Mouse (Mus musculus) B cell, adult 62 days (primary cell): Measurements from ENCODE around the gene 4930438A08Rik. TPM values are rescaled to one million over a fixed set of nuclear protein-coding genes. Genes with fewer than 3 reads are reported as not detected.

Source experiments
- total RNA-seq: library from RNA; stranded (reverse); gene quantifications from 4 replicates; pipeline ENCODE4 v1.2.4, GENCODE M21; 2023

Gene 4930438A08Rik
- not detected in 4 replicates for total RNA-seq

DNA sequence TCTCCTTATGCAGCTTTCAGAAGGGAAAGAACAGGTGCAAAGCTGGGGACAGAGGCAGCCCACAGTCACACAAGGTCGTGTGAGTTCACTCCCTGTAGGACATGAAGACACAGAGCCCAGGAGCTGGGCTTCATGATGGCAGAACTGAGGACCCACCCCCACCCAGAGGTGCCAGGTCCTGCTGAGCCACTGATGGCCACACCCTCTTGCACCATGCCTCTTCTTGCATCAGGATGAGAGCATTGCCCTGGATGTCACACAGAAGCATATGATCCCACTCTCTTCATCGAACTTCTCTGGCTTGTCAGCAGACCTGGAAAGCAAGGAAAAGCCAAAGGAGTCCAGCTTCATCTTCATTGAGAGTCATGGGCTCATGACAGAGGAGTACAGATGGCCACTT lies at the start of gene 4930438A08Rik:
TSS of gene 4930438A08Rik (plus strand) at position 228 of the 400 bp plus-strand sequence.

DNA sequence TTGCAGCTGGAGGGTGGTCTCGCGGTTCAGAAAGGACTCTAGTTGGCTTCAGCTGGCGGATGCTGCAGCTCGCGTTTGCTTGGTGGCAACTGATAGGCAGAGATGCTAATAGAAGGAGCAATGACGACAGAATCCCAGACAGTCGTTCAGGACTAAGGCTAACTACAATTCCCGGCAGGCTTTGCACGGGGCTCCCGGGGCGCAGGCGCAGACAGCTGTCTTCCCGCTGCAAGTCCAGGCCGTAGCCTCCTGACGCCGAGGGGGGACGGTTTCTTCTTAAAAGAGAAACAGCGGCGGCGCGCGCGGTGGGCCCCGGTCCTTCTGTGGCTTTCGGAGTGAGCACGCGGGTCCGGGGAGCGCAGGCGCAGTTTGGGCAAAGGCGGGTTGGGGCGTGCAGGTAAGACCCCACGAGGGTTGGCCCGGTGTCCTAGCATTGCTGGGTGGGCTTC lies 32.3 kb downstream of the 4930438A08Rik start, which contains the start of gene Zfp692:
TSS of gene Zfp692 (plus strand) at position 210 of the 449 bp plus-strand sequence.

DNA sequence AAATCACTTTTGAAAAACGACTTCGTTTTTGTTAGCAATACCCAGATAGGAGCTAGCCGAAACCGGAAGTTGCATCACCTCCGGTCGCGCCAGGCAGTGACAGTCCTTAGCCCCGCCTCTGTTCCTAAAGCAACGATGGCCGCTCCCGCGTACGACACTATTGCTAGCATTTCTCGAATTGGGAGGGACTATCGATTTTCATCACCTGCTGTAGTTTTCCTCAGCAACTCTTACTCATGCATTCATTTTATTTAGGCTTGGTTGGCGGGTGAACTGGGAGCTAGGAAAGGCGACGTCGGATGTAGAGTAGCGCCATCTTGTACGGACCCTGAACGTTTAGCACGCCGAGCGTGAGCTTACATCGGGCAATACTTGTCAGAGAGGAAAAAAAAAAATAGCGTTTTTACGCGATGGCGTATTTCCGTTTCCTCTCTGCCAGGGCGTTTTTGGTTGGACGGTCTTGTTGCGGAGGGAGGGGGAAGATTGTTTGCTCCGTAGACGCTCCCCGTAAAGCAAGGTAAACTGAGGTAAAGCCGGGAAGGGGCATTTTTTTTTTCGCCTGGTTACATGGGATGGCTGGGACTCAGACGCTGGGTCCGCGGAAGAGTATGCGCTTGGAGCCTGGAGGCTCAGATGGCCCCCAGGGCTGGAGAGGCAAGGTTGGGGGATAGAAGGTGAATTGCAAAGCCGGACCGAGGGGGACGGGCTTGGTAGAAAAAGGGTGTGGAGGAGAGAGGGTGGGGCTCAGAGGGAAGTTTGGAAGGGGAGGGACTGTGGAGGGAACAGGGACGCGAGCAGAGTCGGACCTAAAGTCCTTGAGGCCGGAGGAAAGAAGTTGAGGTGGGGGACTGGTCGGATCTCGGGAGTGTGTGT lies 55.9 kb downstream of the 4930438A08Rik start, which contains the start of the genes Zfp672 and Sh3bp5l:
TSS of gene Zfp672 (minus strand) at position 64 of the 873 bp plus-strand sequence.
TSS of gene Sh3bp5l (plus strand) at position 449 of the 873 bp plus-strand sequence.

Other genes starting within 250 kb of the 4930438A08Rik start
- not detected in 4 replicates for gene Gm12248, start 181.7 kb upstream of the 4930438A08Rik start, total RNA-seq
- 54.6 to 55.8 TPM (median 54.8 TPM) in 4 replicates for gene Cnot8, start 170.6 kb upstream of the 4930438A08Rik start, total RNA-seq
- 18.9 to 21.6 TPM (median 21.0 TPM) in 4 replicates for gene Gemin5, start 106.3 kb upstream of the 4930438A08Rik start, total RNA-seq
- gene Mrpl22, start 103.1 kb upstream of the 4930438A08Rik start, total RNA-seq: 20.1 to 24.9 TPM (median 20.9 TPM) in 4 replicates
- 14.5 to 18.3 TPM (median 15.9 TPM) in 4 replicates for gene Igtp, start 75.2 kb upstream of the 4930438A08Rik start, total RNA-seq
- 5.5 to 7.1 TPM (median 6.5 TPM) in 4 replicates for gene Irgm2, start 75.2 kb upstream of the 4930438A08Rik start, total RNA-seq
- 28.3 to 34.6 TPM (median 29.4 TPM) in 4 replicates for gene Zfp692, start 32.3 kb downstream of the 4930438A08Rik start, total RNA-seq
- 30.6 to 35.1 TPM (median 33.0 TPM) in 4 replicates for gene Zfp672, start 55.5 kb downstream of the 4930438A08Rik start, total RNA-seq
- 21.8 to 27.3 TPM (median 23.7 TPM) in 4 replicates for gene Sh3bp5l, start 55.9 kb downstream of the 4930438A08Rik start, total RNA-seq
- not detected in 4 replicates for gene Lypd8, start 104.2 kb downstream of the 4930438A08Rik start, total RNA-seq
- not detected in 4 replicates for gene 1810065E05Rik, start 146.3 kb downstream of the 4930438A08Rik start, total RNA-seq
- gene Gm12253, start 157.8 kb downstream of the 4930438A08Rik start, total RNA-seq: not detected in 4 replicates
- not detected in 4 replicates for gene Lypd9, start 178.1 kb downstream of the 4930438A08Rik start, total RNA-seq
- gene Olfr30, start 187.5 kb downstream of the 4930438A08Rik start, total RNA-seq: not detected in 4 replicates
- gene Olfr332, start 217.8 kb downstream of the 4930438A08Rik start, total RNA-seq: not detected in 4 replicates
- gene Olfr331, start 227.8 kb downstream of the 4930438A08Rik start, total RNA-seq: not detected in 4 replicates